Mouse (Mus musculus) midbrain, embryonic 10.5 days (tissue): Measurements from ENCODE around the gene Il23a. TPM values are rescaled to one million over a fixed set of nuclear protein-coding genes. Genes with fewer than 3 reads are reported as not detected.

Experiments used
- DNase-seq: peaks from one replicate; pipeline ENCODE4 v3.0.0-alpha.2; 2017; ENCODE audit warnings: low spot score
- H3K27ac ChIP-seq: fragments of 300-500 bp; sonication (generic); replicated peaks from 2 replicates; pipeline ENCODE4 v1.5.1; 2016; ENCODE audit warnings: mild to moderate bottlenecking
- H3K27me3 ChIP-seq: fragments of 300-500 bp; sonication (generic); 2 replicates; pipeline ENCODE4 v1.6.1; 2016; ENCODE audit warnings: low read depth, mild to moderate bottlenecking; ENCODE audit not compliant: poor library complexity, severe bottlenecking
- H3K36me3 ChIP-seq: fragments of 300-500 bp; sonication (generic); 2 replicates; pipeline ENCODE4 v1.6.1; 2016; ENCODE audit warnings: mild to moderate bottlenecking, moderate library complexity
- H3K4me1 ChIP-seq: fragments of 300-500 bp; sonication (generic); 2 replicates; pipeline ENCODE4 v1.6.1; 2016
- H3K4me3 ChIP-seq: fragments of 300-500 bp; sonication (generic); 2 replicates; pipeline ENCODE4 v1.5.1; 2016; ENCODE audit warnings: mild to moderate bottlenecking, moderate library complexity
- H3K9me3 ChIP-seq: fragments of 300-500 bp; sonication (generic); replicated peaks from 2 replicates; pipeline ENCODE4 v1.6.1; 2016; ENCODE audit warnings: mild to moderate bottlenecking
- WGBS: fragments of 180-500 bp; shearing (Covaris S2); methylation state at CpG from one replicate; pipeline ENCODE4 v1.1.7; 2016; 5-methylcytosine and 5-hydroxymethylcytosine counted together
- polyA plus RNA-seq: library from polyadenylated mRNA; unstranded; fragments of >200 nt; fragmentation: Nextera tagmentation; extraction: Ambion mirVana; gene quantifications from 2 replicates; pipeline ENCODE4 v1.2.1, GENCODE M21; 2016

Gene Il23a
- polyA plus RNA-seq, 1 experiment from 2014 or later: not detected

- no peaks in the 10 kb centered on the region for H3K27me3 ChIP-seq
- H3K36me3 ChIP-seq: peaks cover 51% of the 10 kb centered on the region
- no peaks in the 10 kb centered on the region for H3K9me3 ChIP-seq
- no peaks in the 10 kb centered on the region for H3K4me1 ChIP-seq
- H3K27ac ChIP-seq: no peak within 1 kb of the TSS
- no peak within 1 kb of the TSS for H3K4me3 ChIP-seq
- WGBS: 91% methylated on average over 4 of the region's 4 CpGs
- no peak for DNase-seq
Measured at GRCm38 (mm10) chr10:128253677-128254255, 44.8 kb downstream of the Il23a start, which contains the start of gene Apon. Apon (plus strand) TSS chr10:128254096.

- no peak for DNase-seq
- 96% methylated on average over 13 of the region's 13 CpGs for WGBS
- Histone ChIP-seq H3K27ac (no peak overlapping the region), H3K4me1 (no peaks in the 10 kb centered on the region), H3K9me3 (no peaks in the 10 kb centered on the region), H3K4me3 (no peak overlapping the region), H3K27me3 (no peaks in the 10 kb centered on the region), H3K36me3 (peaks cover 83% of the 10 kb centered on the region)
Measured at GRCm38 (mm10) chr10:128250565-128250964, 48.0 kb downstream of the Il23a start.

- H3K36me3 ChIP-seq: peaks cover 100% of the 10 kb centered on the region
- DNase-seq: no peak
- WGBS: 89% methylated on average over 17 of the region's 17 CpGs
- H3K4me3 ChIP-seq: no peak overlapping the region
- H3K9me3 ChIP-seq: no peaks in the 10 kb centered on the region
- H3K27ac ChIP-seq: no peak overlapping the region
- no peaks in the 10 kb centered on the region for H3K27me3 ChIP-seq
- H3K4me1 ChIP-seq: no peaks in the 10 kb centered on the region
Measured at GRCm38 (mm10) chr10:128247020-128247732, 51.4 kb downstream of the Il23a start.

Other genes with a start within 250 kb of the Il23a start
- 669 and 729 TPM in 2 replicates for gene Ptges3, start 239.8 kb downstream of the Il23a start, polyA plus RNA-seq
- 2,205 and 2,316 TPM in 2 replicates for gene Atp5b, start 215.5 kb downstream of the Il23a start, polyA plus RNA-seq
- 14.3 and 16.7 TPM in 2 replicates for gene Baz2a, start 207.2 kb downstream of the Il23a start, polyA plus RNA-seq
- gene Rbms2, start 118.5 kb downstream of the Il23a start, polyA plus RNA-seq: 24.3 and 25.0 TPM in 2 replicates
- 0.96 and 1.5 TPM in 2 replicates for gene Gls2, start 104.3 kb downstream of the Il23a start, polyA plus RNA-seq
- 28.3 and 32.7 TPM in 2 replicates for gene Spryd4, start 86.9 kb downstream of the Il23a start, polyA plus RNA-seq
- 0.21 TPM in 1 of 2 replicates, not detected in the other for gene Mip, start 72.9 kb downstream of the Il23a start, polyA plus RNA-seq
- gene Timeless, start 66.7 kb downstream of the Il23a start, polyA plus RNA-seq: 86.6 and 89.4 TPM in 2 replicates
- gene Apon, start 44.7 kb downstream of the Il23a start, polyA plus RNA-seq: 0.73 and 0.77 TPM in 2 replicates
- gene Apof, start 30.1 kb downstream of the Il23a start, polyA plus RNA-seq: not detected in 2 replicates
- gene Stat2, start 28.2 kb downstream of the Il23a start, polyA plus RNA-seq: 12.6 and 16.1 TPM in 2 replicates
- gene Pan2, start 4.6 kb upstream of the Il23a start, polyA plus RNA-seq: 43.3 and 50.2 TPM in 2 replicates
- gene Cnpy2, start 23.7 kb upstream of the Il23a start, polyA plus RNA-seq: 245 and 259 TPM in 2 replicates
- gene Cs, start 39.0 kb upstream of the Il23a start, polyA plus RNA-seq: 237 and 248 TPM in 2 replicates
- gene Coq10a, start 70.2 kb upstream of the Il23a start, polyA plus RNA-seq: 13.2 and 18.8 TPM in 2 replicates
- 9.0 and 9.2 TPM in 2 replicates for gene Ankrd52, start 78.4 kb upstream of the Il23a start, polyA plus RNA-seq
- gene Slc39a5, start 102.5 kb upstream of the Il23a start, polyA plus RNA-seq: 0.06 and 0.19 TPM in 2 replicates
- 149 and 151 TPM in 2 replicates for gene Nabp2, start 112.7 kb upstream of the Il23a start, polyA plus RNA-seq
- gene Rnf41, start 112.9 kb upstream of the Il23a start, polyA plus RNA-seq: 42.0 and 49.2 TPM in 2 replicates
- 75.2 and 110 TPM in 2 replicates for gene Smarcc2, start 160.5 kb upstream of the Il23a start, polyA plus RNA-seq
- gene Myl6, start 195.4 kb upstream of the Il23a start, polyA plus RNA-seq: 833 and 890 TPM in 2 replicates
- 1.8 and 2.9 TPM in 2 replicates for gene Myl6b, start 199.9 kb upstream of the Il23a start, polyA plus RNA-seq
- gene Esyt1, start 227.1 kb upstream of the Il23a start, polyA plus RNA-seq: 17.2 and 23.6 TPM in 2 replicates
- 15.4 and 19.5 TPM in 2 replicates for gene Zc3h10, start 249.0 kb upstream of the Il23a start, polyA plus RNA-seq